Mouse (Mus musculus): ENCODE measurements at regions not wholly inside any gene's neighbourhood (a gene's known extent, or its start where the extent isn't known, plus 50 kb on each side); places are given as distances from the start of the nearest gene placed in this dataset.

GRCm38 (mm10) chr14:24731872-24732525 is 245.1 kb downstream of the Rps24 start:
- no peak for DNase-seq

DNA sequence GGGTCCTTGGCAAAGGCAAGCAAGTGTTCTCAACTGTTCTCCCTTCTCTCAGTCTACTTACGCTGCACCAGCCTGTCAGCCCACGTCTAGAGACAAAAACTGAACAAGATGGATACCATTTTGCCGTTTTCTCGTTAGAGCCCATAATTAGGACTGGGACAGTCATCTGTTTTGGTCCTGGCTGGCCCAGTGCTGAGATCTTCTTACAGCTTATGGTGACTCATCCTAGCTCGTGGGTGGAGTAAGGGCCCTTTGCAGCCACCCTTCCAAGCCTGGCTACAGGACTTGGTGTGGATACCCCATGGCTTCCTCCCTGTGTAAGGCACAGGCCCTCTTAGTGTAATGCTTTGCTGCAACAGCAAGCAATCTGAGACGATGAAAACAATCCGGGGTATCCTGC is 246.4 kb downstream of the Rps24 start:
- no peak for DNase-seq

DNA sequence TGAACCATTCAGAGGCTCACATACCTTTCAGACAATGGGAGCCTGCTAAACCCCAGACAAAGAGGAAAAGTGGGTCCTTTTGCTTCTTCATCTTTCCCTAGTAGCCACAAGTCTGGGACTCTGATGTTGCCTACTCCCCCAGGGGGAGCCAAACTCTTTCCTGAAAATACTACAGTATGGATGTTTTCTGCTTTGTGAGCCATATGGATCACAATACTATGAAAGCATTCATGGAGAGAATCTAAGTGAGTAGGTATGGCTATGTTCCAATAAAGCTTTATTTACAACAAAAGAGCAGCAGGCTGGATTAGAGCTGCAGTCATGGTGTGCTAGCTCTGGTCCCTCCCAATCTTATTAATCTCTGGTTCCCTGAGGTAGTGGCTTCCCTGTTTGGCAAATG is 251.9 kb downstream of the Rps24 start:
- DNase-seq = peak; percentile 42

GRCm38 (mm10) chr14:24744451-24744850 is 257.5 kb downstream of the Rps24 start:
- no peak for DNase-seq

GRCm38 (mm10) chr14:24745730-24746129 is 258.8 kb downstream of the Rps24 start:
- no peak for DNase-seq

DNA sequence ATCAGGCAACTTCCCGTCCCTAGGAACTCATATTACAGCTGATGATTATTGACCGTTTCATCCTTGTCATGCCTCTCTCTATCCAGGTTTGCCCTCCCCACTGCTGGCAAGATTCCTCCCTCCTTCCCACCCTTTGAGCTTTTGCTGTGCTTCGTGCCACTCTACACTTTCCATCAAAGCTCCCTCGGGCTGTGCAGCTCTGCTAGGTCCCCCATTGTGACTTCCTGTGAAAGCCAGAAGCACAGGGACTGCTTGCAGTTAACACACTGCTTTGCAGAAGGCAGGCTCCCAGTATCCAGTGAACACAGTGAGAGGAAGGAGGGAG is 260.5 kb downstream of the Rps24 start:
- no peak for DNase-seq

DNA sequence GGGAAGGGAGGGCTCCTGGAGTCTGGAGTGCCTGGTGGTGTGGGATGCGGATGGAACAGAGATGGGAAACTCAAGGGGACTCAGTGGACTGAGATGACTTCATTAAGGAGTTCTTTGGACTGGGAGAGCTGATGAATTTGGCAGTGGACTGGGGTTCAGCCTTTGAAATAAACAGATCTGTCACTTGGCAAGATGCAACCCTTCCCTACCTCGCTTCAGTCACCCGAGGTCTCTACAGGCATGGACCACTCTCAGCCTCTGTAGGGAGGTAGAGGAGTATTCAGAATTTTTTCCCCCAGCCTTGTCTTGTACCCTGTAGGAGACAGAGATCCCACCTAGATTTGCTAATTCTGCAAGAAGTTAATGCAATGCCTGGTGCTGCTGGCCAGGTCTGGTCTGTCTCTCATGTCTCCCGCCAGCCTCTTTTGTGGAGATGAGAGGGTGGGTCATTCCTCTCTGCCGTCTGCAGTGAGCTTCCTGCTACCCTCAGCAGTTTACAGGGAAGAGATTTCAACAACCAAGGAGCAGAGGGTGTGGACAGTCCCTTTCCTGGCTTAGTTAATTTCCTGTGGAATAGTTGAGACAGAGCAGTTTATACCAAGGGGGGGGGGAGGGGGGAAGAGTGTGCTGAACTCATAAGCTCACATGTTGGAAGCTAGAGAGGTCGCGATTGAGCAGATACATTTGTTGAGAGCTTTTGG is 261.0 kb downstream of the Rps24 start:
- DNase-seq = no peak

DNA sequence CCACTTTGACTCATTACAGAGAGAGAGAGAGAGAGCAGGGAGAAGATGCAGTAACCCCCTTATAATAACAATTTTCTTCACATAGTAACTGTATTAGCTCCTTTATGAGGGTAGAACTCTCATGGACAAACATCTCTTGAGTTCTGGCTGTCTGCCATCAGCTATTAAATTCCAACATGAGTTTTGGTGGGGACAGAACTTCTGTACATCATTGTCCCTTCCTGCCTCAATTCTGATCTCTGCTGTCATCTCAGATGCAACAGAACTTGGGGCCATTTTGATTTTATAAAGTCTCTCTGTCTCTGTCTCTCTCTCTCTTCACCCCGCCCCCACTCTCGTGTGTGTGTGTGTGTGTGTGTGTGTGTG is 261.6 kb downstream of the Rps24 start:
- no peak for DNase-seq

GRCm38 (mm10) chr14:24749313-24749712 is 262.4 kb downstream of the Rps24 start:
- peak; percentile 52 for DNase-seq

- DNase-seq = no peak
These were observed 264.3 kb downstream of the Rps24 start for GRCm38 (mm10) chr14:24751227-24751626.

DNA sequence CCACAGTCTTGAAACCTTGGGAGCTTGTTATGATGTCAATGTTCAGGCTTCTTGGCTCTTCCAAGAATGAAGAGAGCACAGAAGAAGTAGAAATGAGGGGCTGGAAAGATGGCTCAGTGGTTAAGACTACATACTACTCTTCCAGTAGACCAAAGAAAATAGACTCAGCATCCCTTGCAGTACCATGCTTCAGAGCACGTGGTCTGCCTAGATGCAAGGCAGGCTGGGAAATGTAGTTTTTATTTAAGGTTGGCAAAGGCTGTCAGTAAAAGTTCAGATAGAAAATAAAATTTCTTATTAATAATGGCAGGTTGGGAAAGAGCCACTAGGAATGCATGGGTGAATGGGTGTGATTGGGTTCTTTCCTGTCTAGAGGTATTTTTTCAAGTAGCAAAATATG is 267.8 kb downstream of the Rps24 start:
- DNase-seq = no peak

DNA sequence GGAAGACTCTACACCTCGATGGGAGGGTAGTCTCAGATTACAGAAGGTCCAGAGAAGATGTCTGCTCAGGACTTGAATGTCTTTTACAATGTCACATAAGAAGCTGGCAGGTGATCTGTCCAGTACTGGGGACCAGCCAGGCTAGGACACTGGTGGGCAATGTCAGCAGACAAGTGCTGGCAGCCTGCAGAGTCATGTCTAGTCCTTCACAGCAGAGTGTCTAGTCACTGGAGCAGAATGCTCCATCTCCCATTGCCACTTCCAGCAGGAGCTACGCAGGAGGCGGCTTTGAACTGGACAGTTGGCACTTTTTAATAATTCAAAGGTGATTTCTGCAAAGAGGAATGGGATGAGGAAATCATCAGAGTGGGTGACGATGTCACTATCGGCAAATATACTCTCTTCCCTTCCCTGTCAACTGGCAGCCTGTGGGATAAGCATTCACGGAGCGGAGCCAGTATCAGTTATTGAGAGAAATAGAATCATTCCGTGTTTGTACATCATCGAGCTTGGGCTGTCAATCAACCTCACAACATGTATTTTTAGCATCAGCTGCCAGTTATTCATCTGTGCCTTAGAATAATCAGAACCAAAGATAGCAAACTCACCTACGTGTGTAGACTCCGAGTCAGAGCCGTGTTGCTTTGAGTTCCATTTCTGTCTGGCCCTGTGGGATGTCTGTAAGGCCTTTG is 268.6 kb downstream of the Rps24 start:
- no peak for DNase-seq

- no peak for DNase-seq
These were observed 270.4 kb downstream of the Rps24 start for GRCm38 (mm10) chr14:24757302-24757701.

GRCm38 (mm10) chr14:24757843-24758242 is 270.9 kb downstream of the Rps24 start:
- DNase-seq = no peak

GRCm38 (mm10) chr14:24760926-24761325 is 274.0 kb downstream of the Rps24 start:
- no peak for DNase-seq

DNA sequence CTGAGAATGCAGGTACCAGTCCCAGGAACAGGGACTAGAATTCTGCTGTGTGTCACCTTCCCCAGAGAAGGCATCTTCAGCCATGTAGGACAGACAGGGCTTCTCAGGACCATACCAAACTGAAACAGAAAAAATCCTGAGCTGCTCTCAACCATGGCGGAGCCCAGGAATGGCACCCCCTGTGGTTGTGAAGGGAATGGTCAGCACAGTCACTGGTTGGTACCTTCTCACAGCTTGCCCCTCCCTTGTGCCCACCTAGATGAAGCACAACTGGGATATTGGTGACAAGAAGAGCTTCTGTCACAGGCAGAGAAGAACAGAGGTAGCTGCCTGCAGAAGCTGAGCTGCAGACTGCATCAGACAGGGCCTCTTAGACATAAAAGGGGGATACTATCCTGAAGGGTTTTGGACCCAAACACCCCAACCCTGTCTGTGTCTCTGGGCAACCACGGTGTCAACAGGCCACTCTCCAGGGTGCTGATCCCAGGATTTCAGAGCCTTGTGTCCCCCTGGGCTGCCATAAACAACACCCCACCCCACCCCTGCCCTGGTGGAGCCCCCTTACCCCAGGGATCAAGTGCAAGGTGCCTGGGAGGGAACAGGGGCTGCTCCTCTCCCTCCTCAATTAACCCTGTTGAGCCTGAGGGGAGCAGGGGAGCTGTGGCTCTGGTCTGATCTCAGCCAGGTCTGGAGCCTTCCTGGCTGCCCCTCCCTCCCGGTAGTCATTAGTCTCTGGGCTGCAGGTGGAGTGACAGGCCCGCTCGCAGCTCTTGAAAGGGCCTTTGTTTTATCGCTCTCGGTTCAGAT is 275.7 kb downstream of the Rps24 start:
- peak; percentile 57 for DNase-seq

DNA sequence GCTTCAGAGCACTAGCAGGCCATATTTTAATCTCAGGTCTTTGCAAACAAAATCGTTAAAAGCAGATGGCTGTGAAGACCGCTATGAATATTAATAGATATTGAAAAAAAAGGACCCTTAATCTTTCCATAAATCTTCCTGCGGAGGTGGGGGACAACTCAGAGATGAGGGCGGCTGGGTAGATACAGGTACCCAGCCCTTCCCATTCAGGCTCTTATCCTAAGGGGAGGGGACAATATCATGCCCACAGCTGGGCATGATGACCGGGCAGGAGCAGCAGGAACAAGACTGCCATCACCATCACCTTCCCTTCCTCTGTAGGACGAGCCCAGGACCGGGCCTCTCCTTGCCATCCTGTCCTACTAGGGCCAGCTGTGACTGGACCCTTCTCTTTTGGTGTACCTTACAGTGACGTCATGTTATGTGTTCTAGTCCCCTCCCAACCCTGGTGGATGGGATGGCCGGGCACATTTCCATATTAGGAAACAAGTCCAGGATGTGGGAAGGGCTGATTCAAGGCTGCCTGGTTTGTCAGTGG is 276.4 kb downstream of the Rps24 start:
- DNase-seq = no peak

GRCm38 (mm10) chr14:24763845-24764244 is 276.9 kb downstream of the Rps24 start:
- DNase-seq = no peak

DNA sequence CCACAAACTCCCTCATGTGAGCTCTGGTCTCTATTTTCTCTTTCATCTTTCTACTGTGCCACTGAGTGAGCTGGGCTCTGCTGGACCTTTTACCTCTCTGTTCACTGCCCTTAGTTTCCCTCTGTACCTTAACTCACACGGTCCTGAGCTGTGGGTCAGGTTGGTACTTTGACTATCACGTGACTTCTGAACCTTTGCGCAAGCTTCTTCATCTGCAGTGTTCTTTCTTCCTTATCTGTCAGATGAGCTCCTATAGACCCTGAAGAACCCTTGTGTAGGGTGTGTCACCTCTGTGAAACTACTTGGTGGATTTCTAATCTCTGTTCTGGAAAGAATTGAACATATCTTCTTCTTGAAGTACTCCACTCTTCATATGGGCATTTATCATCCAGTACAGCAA is 279.3 kb downstream of the Rps24 start:
- DNase-seq = no peak

DNA sequence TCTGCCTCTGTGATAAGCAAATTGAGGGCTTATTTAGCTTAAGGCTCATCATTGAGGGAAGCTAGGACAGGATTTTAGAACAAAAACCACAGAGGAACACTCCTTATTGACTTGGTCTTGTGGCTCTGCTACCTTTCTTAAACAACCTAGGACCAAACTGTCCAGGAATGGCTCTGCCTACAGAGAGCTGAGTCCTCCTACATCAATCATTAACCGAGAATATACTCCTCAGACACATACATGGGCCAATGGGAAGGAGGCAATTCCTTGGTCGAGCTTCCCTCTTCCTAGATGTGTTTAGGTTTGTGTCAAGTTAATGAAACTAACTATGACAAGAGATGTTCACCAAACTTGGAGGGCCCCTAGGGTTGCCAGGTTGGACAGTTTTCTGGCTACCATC is 279.8 kb downstream of the Rps24 start:
- no peak for DNase-seq

DNA sequence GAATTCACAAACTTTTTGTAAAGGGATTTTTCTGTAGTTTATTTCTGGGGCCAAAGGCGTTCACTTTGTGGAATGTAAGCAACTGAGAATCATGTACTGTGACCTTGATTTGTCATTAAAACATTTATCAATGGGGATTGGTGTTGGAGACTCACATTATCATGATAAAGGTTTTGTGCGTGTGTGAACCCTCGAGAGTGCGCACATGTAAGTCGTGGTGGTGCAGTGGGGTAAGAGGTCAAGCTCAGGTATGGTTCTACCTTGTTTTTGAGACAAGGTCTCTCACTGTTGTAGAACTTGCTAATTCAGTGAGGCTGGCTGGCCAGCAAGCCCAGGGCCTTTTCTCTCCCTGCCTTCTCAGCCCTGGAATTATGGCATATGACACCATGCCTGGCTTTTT is 280.4 kb downstream of the Rps24 start:
- no peak for DNase-seq

GRCm38 (mm10) chr14:24767964-24768363 is 281.0 kb downstream of the Rps24 start:
- DNase-seq = no peak

DNA sequence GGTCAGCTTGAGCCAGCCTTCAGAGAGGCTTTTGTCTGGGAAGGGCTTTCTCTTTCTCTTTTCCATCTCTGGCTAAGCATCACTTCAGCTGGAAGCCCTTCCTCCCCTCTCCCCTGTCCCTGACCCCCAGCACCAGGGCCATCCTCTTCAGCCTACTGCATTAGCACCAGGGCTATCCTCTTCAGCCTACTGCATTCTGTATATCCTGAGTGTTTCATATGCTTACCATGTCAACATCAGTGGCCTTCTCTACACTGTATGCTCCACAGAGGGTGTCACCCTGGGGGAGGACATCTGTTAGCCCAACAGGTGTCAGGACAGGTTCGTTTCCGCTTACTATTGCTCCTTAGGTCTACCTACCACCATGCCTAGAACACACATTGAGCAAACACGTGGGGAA is 282.5 kb downstream of the Rps24 start:
- DNase-seq = no peak

Measured in retina, postnatal 1 day (tissue).